Mouse (Mus musculus): ENCODE data around the gene Mon1a. TPM values are rescaled to one million over a fixed set of nuclear protein-coding genes. Genes with fewer than 3 reads are reported as not detected.

Gene Mon1a
- total RNA-seq, 1 experiment = 5.4 TPM

DNA sequence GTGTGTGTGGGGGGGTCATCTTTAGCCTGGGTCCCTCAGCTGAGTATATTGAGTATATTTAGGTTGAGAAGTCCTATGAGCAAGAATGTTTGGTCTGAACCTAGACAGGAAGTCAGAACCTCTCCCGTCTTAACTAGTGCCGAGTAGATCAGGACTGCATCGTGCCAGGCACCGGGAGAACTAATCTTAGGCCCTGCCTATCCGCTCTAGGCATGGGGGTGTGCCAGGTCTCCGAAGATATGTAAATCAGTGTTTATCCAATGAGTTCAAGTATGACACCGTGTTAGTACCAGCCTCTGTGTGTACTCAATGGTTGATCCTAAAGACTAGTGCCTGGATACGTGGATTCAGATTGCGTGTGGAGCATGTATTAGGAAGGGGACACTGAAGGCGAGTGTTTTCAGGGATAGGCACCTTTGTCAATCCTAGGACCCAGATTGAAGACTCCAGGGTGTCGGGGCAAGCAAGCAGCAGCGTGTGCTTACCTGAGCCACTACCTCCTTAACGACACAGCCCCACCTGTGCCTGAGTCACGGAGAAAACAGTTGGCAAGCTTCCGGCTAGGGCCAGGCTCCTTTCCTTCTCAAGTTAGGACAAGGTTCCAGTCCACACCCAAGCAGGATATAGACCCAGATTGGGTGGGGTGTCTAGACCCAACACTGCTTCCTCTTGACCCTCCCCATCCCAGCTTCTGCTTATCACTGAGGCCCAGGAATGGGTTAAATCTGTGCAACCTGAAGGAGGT lies 22.2 kb downstream of the Mon1a start:
- Histone ChIP-seq H3K4me1 (ENCODE audit: control insufficient read depth in 2 of 2, insufficient read depth in 2 of 2, low read length in 2 of 2, poor library complexity in 1 of 2) (peaks cover 0 to 3% of the 10 kb centered on the region in 2 experiments; a peak in 2 of 4 replicates), H3K9ac (ENCODE audit: insufficient read depth, low read depth, low read length, poor library complexity, severe bottlenecking) (no peak overlapping the region), H3K27ac (ENCODE audit: insufficient read depth, low read depth, low read length, poor library complexity, severe bottlenecking) (no peak overlapping the region), H3K9me3 (ENCODE audit: control insufficient read depth, insufficient read depth, low read depth, low read length) (no peaks in the 10 kb centered on the region), H3K36me3 (ENCODE audit: control insufficient read depth, insufficient read depth, low read length, poor library complexity, severe bottlenecking) (no peaks in the 10 kb centered on the region), H3K4me3 (ENCODE audit: insufficient read depth in 1 of 2, low read depth in 1 of 2, low read length in 2 of 2, poor library complexity in 1 of 2, severe bottlenecking in 1 of 2) (no peak overlapping the region)
- TF ChIP-seq ZC3H11A (IDR thresholded peaks at IDR 0.05; ENCODE audit: borderline replicate concordance, low read depth, low read length) = no peak
- TF ChIP-seq ZNF384 (IDR thresholded peaks at IDR 0.05; ENCODE audit: low read depth, low read length) = no peak
- no peak for TF ChIP-seq MAFK (IDR thresholded peaks at IDR 0.05; ENCODE audit: insufficient read depth, low read depth, low read length)
- no peak for TF ChIP-seq CHD2 (IDR thresholded peaks at IDR 0.05; ENCODE audit: low read depth, low read length)
- no peak for TF ChIP-seq HCFC1 (IDR thresholded peaks at IDR 0.05; ENCODE audit: borderline replicate concordance, insufficient read depth, low read length)
- DNase-seq (ENCODE audit: low read depth, low spot score) = no peak
- in situ Hi-C loops (cut with MboI; ENCODE audit: low sequenced_read_pairs in 2 of 2, unreplicated experiment in 2 of 2) = no loop called here

DNA sequence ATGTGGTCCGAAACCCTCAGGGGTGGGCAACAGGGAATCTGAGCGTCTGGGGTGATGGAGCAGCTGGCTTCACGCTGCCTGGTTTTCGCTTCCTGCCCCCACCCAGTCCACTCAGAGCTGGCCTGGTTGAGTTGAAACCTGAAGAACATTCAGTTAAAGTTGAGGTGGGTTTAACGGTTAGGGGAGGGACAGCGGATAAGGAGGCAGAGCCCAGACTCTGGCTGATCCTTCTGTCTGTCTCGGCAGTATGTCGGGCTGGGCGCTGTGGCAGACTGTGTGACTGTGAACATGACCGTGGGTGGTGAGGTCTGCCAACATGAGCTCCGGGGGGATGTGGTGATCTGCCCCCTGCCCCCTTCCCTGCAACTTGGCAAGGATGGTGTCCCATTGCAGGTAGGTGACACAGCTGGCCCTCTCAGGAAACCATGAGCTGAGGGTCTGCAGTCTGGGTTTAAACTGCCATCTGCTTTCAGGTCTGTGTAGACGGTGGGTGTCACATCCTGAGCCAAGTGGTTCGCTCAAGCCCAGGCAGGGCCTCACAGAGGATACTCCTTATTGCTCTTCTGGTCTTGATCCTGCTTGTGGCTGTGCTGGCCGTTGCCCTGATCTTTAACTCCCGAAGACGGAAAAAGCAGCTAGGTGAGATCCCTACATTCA lies 26.9 kb downstream of the Mon1a start:
- Histone ChIP-seq H3K4me3 (ENCODE audit: insufficient read depth in 1 of 2, low read depth in 1 of 2, low read length in 2 of 2, poor library complexity in 1 of 2, severe bottlenecking in 1 of 2) (no peak overlapping the region), H3K27ac (ENCODE audit: insufficient read depth, low read depth, low read length, poor library complexity, severe bottlenecking) (no peak overlapping the region), H3K9me3 (ENCODE audit: control insufficient read depth, insufficient read depth, low read depth, low read length) (no peaks in the 10 kb centered on the region), H3K9ac (ENCODE audit: insufficient read depth, low read depth, low read length, poor library complexity, severe bottlenecking) (no peak overlapping the region), H3K4me1 (ENCODE audit: control insufficient read depth in 2 of 2, insufficient read depth in 2 of 2, low read length in 2 of 2, poor library complexity in 1 of 2) (peaks cover 0 to 4% of the 10 kb centered on the region in 2 experiments; a peak in 2 of 4 replicates), H3K36me3 (ENCODE audit: control insufficient read depth, insufficient read depth, low read length, poor library complexity, severe bottlenecking) (no peaks in the 10 kb centered on the region)
- no peak for DNase-seq (ENCODE audit: low read depth, low spot score)
- TF ChIP-seq HCFC1 (IDR thresholded peaks at IDR 0.05; ENCODE audit: borderline replicate concordance, insufficient read depth, low read length) = no peak
- TF ChIP-seq MAFK (IDR thresholded peaks at IDR 0.05; ENCODE audit: insufficient read depth, low read depth, low read length) = no peak
- in situ Hi-C loops (cut with MboI; ENCODE audit: low sequenced_read_pairs in 2 of 2, unreplicated experiment in 2 of 2) = no loop called here

DNA sequence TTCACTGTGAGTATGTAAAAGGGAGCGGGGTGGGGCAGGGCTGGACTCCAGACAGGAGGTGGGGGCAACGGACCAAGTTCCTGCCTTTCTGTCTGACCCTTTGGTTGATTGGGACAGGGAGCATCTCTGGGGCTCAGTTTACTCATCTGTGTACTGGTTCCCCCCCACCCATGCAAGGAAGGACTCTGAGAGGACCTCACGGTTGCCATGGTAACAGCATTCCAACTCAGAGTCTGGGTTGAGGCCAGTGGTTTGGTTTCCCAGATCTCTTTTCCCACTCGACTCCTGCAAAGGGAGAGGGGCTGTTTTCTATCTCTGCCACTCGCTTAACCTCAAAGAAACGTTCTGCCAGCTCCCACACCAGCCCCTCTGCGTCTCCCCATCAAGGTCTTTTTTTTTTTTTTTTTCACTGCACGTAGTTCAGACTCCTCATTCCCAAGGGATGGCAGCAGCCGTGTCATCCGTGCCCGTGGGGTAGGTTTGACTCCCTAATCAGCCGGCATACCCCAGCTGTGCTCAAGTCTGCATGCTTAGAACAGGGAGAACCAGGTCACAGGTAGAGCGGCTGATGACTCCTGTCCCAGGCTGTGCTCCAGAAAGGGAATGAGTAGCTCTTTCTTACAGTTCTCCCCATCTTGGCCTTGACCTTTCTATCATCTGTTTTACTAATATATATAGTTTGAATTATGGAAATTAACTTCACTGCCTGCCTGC lies 30.1 kb downstream of the Mon1a start:
- Histone ChIP-seq H3K27ac (ENCODE audit: insufficient read depth, low read depth, low read length, poor library complexity, severe bottlenecking) (no peak overlapping the region), H3K4me3 (ENCODE audit: insufficient read depth in 1 of 2, low read depth in 1 of 2, low read length in 2 of 2, poor library complexity in 1 of 2, severe bottlenecking in 1 of 2) (no peak overlapping the region), H3K9me3 (ENCODE audit: control insufficient read depth, insufficient read depth, low read depth, low read length) (no peaks in the 10 kb centered on the region), H3K4me1 (ENCODE audit: control insufficient read depth in 2 of 2, insufficient read depth in 2 of 2, low read length in 2 of 2, poor library complexity in 1 of 2) (peaks cover 0 to 4% of the 10 kb centered on the region in 2 experiments; a peak in 2 of 4 replicates), H3K9ac (ENCODE audit: insufficient read depth, low read depth, low read length, poor library complexity, severe bottlenecking) (no peak overlapping the region), H3K36me3 (ENCODE audit: control insufficient read depth, insufficient read depth, low read length, poor library complexity, severe bottlenecking) (no peaks in the 10 kb centered on the region)
- no peak for DNase-seq (ENCODE audit: low read depth, low spot score)
- TF ChIP-seq CHD2 (IDR thresholded peaks at IDR 0.05; ENCODE audit: low read depth, low read length) (no peak), HCFC1 (IDR thresholded peaks at IDR 0.05; ENCODE audit: borderline replicate concordance, insufficient read depth, low read length) (no peak), ZNF384 (IDR thresholded peaks at IDR 0.05; ENCODE audit: low read depth, low read length) (no peak), MAFK (IDR thresholded peaks at IDR 0.05; ENCODE audit: insufficient read depth, low read depth, low read length) (no peak), ZC3H11A (IDR thresholded peaks at IDR 0.05; ENCODE audit: borderline replicate concordance, low read depth, low read length) (no peak)
- in situ Hi-C loops (cut with MboI; ENCODE audit: low sequenced_read_pairs in 2 of 2, unreplicated experiment in 2 of 2) = no loop called here

DNA sequence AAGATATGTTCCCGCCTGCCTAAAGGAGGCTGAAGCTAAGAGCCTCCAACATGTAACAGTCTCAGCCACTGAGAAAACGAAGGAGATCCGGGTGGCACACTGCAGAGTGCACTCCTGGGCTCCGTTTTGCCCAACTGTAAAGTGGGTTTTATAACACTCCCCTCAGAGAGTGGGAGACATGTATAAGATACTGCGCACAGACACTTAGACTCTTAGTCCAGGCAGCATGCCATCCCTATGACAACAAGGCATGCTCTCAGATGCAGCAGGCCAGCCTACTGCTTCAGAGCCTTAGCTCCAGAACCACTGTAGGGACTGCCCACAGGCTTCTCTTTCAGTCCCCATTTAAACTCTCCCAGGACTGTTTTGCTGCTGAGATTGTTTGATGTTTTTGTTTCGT lies 30.9 kb downstream of the Mon1a start:
- in situ Hi-C loops (cut with MboI; ENCODE audit: low sequenced_read_pairs in 2 of 2, unreplicated experiment in 2 of 2) = no loop called here
- Histone ChIP-seq H3K4me1 (ENCODE audit: control insufficient read depth in 2 of 2, insufficient read depth in 2 of 2, low read length in 2 of 2, poor library complexity in 1 of 2) (peaks cover 0 to 4% of the 10 kb centered on the region in 2 experiments; a peak in 2 of 4 replicates), H3K27ac (ENCODE audit: insufficient read depth, low read depth, low read length, poor library complexity, severe bottlenecking) (no peak overlapping the region), H3K4me3 (ENCODE audit: insufficient read depth in 1 of 2, low read depth in 1 of 2, low read length in 2 of 2, poor library complexity in 1 of 2, severe bottlenecking in 1 of 2) (no peak overlapping the region), H3K9ac (ENCODE audit: insufficient read depth, low read depth, low read length, poor library complexity, severe bottlenecking) (no peak overlapping the region), H3K36me3 (ENCODE audit: control insufficient read depth, insufficient read depth, low read length, poor library complexity, severe bottlenecking) (no peaks in the 10 kb centered on the region), H3K9me3 (ENCODE audit: control insufficient read depth, insufficient read depth, low read depth, low read length) (no peaks in the 10 kb centered on the region)
- TF ChIP-seq CHD2 (IDR thresholded peaks at IDR 0.05; ENCODE audit: low read depth, low read length) = no peak
- DNase-seq (ENCODE audit: low read depth, low spot score) = no peak

Measured in ES-E14 (cell line).